Mouse (Mus musculus): Measurements from ENCODE around the gene Itpr3. TPM values are rescaled to one million over a fixed set of nuclear protein-coding genes. Genes with fewer than 3 reads are reported as not detected.

Itpr3 gene
- total RNA-seq (2014; rRNA removed; ENCODE audit: low replicate concordance) (6.9 and 7.0 TPM in 2 replicates), polyA plus RNA-seq (2015; fragmentation: Nextera tagmentation; extraction: Ambion mirVana) (0.75 and 0.89 TPM in 2 replicates)

DNA sequence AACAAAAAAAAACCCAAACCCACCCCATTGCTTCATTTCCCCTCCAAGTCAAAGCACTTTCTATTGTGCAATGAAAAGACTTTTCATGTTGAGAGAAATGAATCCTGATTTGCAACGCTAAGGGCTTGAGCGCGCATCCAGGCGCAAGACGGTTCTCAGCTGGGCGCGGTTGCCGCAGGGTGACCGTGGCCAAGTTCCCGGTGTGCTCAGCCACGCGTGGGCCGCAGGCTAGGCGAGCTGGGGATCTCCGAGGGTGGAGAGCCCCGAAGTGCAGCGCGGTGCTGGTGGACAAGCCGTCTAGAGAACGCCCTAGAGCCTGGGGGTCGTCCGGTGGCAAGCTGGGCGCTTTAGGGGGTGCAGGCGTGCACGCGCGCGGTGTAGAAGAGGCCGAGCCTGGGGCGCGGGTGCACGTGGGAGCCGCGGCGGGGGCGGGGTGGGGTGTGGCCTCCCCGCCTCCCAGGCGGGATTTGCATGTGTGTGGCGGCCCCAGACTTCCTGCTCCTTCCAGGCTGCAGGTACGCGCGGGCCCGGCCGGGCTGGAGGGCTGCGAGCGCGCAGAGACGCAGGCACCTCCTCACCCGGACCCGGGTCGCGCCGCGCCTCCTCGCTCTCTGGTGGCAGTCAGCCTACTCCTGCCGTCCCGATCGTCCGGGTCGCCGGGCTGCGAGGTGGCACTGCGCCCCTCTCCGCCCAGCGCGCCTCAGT lies at the start of gene Itpr3:
TSS of gene Itpr3 (plus strand) at position 493 of the 705 bp plus-strand sequence.
- H3K4me2 ChIP-seq (ENCODE audit: low read depth, low read length), result peak within 1 kb of the TSS; percentile 95
- no peaks in the 10 kb centered on the region for H3K4me1 ChIP-seq (ENCODE audit: control insufficient read depth, insufficient read depth)
- no peaks in the 10 kb centered on the region for H3K9me3 ChIP-seq (replicated peaks; ENCODE audit: control insufficient read depth, low read length)
- H3K36me3 ChIP-seq (replicated peaks; ENCODE audit: control insufficient read depth, insufficient read depth, low read length), result no peaks in the 10 kb centered on the region
- peak within 1 kb of the TSS; percentile 64 for H3K4me3 ChIP-seq (ENCODE audit: low read depth, low read length)
- WGBS, result under 1% methylated on average over 62 of the region's 66 CpGs
- peaks cover 15% of the 10 kb centered on the region for H3K27me3 ChIP-seq (ENCODE audit: control insufficient read depth, insufficient read depth, low read length)
- H3K27ac ChIP-seq (ENCODE audit: low read depth), result peak within 1 kb of the TSS; percentile 81
- peak within 1 kb of the TSS; percentile 66 for H3K9ac ChIP-seq (replicated peaks; ENCODE audit: low read depth, low read length)
- peak; percentile 72 for ATAC-seq (ENCODE audit: insufficient read depth, low read depth)
- DNase-seq (ENCODE audit: low spot score), result no peak
- TF ChIP-seq CTCF (IDR thresholded peaks at IDR 0.05; ENCODE audit: low read depth) (no peak), EP300 (IDR thresholded peaks at IDR 0.05; ENCODE audit: low read depth) (no peak)

DNA sequence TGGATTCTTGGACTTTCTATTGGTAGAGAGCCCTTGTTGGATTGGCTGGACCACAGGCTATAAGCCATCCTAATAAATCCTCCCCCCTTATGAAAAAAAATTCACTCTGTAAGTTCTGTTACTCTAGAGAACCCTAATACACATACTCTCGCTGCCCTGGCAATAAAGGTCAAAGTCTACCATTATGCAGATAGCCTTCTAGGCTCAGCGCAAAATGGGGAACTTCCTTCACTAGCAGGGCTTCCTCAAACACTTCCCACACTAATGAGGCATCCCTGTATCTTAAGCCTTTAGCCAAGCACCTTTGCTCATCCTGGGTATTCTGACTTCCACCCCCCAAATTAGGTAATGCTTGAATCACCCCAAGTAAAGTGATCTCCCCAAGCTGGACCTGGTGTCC lies 48.8 kb upstream of the Itpr3 start:
- H3K27me3 ChIP-seq (ENCODE audit: control insufficient read depth, insufficient read depth, low read length), result no peaks in the 10 kb centered on the region
- H3K4me3 ChIP-seq (ENCODE audit: low read depth, low read length), result no peak overlapping the region
- H3K9ac ChIP-seq (replicated peaks; ENCODE audit: low read depth, low read length), result no peak overlapping the region
- no peak for DNase-seq (ENCODE audit: low spot score)
- no peak for ATAC-seq (ENCODE audit: insufficient read depth, low read depth)
- WGBS, result 87% methylated on average over 2 of the region's 2 CpGs
- no peak overlapping the region for H3K27ac ChIP-seq (ENCODE audit: low read depth)
- no peaks in the 10 kb centered on the region for H3K4me1 ChIP-seq (ENCODE audit: control insufficient read depth, insufficient read depth)
- no peak for TF ChIP-seq CTCF (IDR thresholded peaks at IDR 0.05; ENCODE audit: low read depth)
- TF ChIP-seq EP300 (IDR thresholded peaks at IDR 0.05; ENCODE audit: low read depth), result no peak
- H3K4me2 ChIP-seq (ENCODE audit: low read depth, low read length), result no peak overlapping the region
- no peaks in the 10 kb centered on the region for H3K9me3 ChIP-seq (replicated peaks; ENCODE audit: control insufficient read depth, low read length)
- H3K36me3 ChIP-seq (replicated peaks; ENCODE audit: control insufficient read depth, insufficient read depth, low read length), result no peaks in the 10 kb centered on the region

DNA sequence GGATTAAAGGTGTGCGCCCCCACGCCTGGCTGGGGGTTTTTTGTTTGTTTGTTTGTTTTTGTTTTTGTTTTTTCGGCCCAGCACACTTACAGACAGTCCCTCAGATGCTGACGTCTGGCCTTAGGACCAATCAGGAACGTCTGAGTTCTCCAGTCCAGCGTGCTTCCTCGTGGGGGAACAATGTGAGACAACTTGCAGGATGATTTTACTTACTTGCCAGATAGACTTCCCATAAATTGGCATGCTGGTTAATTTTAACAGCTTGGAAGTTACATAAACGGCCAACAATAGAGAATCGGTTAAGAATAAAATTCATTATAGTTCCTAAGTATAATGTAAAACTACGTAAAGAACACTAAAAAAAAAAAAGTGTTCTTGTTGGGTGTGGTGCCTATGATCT lies 45.9 kb upstream of the Itpr3 start:
- 86% methylated on average over 10 of the region's 10 CpGs for WGBS
- DNase-seq (ENCODE audit: low spot score) (no peak), ATAC-seq (ENCODE audit: insufficient read depth, low read depth) (no peak)
- no peak overlapping the region for H3K4me3 ChIP-seq (ENCODE audit: low read depth, low read length)
- H3K4me2 ChIP-seq (ENCODE audit: low read depth, low read length), result no peak overlapping the region
- no peak for TF ChIP-seq CTCF (IDR thresholded peaks at IDR 0.05; ENCODE audit: low read depth)
- no peak for TF ChIP-seq EP300 (IDR thresholded peaks at IDR 0.05; ENCODE audit: low read depth)
- no peaks in the 10 kb centered on the region for H3K27me3 ChIP-seq (ENCODE audit: control insufficient read depth, insufficient read depth, low read length)
- H3K27ac ChIP-seq (ENCODE audit: low read depth), result no peak overlapping the region
- no peaks in the 10 kb centered on the region for H3K36me3 ChIP-seq (replicated peaks; ENCODE audit: control insufficient read depth, insufficient read depth, low read length)
- H3K9ac ChIP-seq (replicated peaks; ENCODE audit: low read depth, low read length), result no peak overlapping the region
- H3K9me3 ChIP-seq (replicated peaks; ENCODE audit: control insufficient read depth, low read length), result no peaks in the 10 kb centered on the region
- no peaks in the 10 kb centered on the region for H3K4me1 ChIP-seq (ENCODE audit: control insufficient read depth, insufficient read depth)

DNA sequence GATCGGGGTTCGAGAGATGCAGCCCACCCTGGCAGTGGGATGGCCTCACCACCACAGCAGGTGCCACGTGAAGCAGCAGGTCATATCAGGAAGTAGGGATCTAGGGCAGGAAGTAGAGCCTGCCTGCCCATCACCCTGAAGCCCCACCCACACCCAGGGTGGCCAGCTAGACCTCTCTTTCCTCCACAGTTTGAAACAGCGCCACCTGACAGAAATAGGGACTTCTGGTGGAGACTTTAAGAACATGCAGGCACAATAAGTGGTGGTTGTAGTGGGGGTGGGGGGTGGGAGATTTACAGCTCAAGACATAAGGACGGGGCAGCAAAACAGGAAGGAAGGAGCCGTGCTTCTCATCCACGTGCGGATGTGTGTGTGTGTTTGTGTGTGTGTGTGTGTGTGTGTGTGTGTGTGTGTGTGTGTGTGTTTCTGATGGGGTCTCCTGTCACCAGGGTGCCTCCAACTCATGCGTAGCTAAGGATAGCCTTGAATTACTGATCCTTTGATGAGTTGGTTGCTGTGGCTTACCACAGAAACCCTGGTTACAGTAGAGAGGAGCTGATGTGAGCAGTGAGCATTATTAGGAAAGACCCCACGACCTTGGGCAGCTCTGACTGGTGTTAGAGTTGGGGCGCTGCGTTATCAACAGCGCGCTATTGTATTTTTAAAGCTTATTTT lies 45.0 kb upstream of the Itpr3 start:
- Histone ChIP-seq H3K9ac (replicated peaks; ENCODE audit: low read depth, low read length) (no peak overlapping the region), H3K27ac (ENCODE audit: low read depth) (no peak overlapping the region), H3K4me2 (ENCODE audit: low read depth, low read length) (no peak overlapping the region), H3K4me1 (ENCODE audit: control insufficient read depth, insufficient read depth) (no peaks in the 10 kb centered on the region), H3K27me3 (ENCODE audit: control insufficient read depth, insufficient read depth, low read length) (no peaks in the 10 kb centered on the region), H3K9me3 (replicated peaks; ENCODE audit: control insufficient read depth, low read length) (no peaks in the 10 kb centered on the region), H3K36me3 (replicated peaks; ENCODE audit: control insufficient read depth, insufficient read depth, low read length) (no peaks in the 10 kb centered on the region), H3K4me3 (ENCODE audit: low read depth, low read length) (no peak overlapping the region)
- DNase-seq (ENCODE audit: low spot score) (no peak), ATAC-seq (ENCODE audit: insufficient read depth, low read depth) (no peak)
- 51% methylated on average over 14 of the region's 14 CpGs for WGBS
- TF ChIP-seq CTCF (IDR thresholded peaks at IDR 0.05; ENCODE audit: low read depth) (no peak), EP300 (IDR thresholded peaks at IDR 0.05; ENCODE audit: low read depth) (no peak)

DNA sequence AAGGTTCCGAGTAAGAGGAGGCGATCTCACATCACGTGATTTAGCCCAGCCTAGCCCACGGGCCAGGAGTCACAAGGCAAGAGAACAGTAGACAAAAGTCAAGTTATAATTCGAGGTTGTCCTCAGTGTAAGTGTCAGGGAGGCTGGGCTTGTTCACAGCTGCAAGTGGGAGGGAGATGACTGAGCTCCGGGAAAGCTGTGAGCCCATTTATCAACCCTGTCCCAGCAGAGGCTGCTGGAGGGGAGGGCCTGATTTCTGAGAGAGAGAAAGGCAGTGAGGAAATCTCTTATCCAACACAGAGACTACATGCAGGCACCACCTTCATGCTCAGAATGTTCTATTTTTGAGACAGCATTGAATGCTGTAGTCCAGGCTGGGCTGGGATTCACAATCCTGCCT lies 44.2 kb upstream of the Itpr3 start:
- TF ChIP-seq EP300 (IDR thresholded peaks at IDR 0.05; ENCODE audit: low read depth) (no peak), CTCF (IDR thresholded peaks at IDR 0.05; ENCODE audit: low read depth) (no peak)
- Histone ChIP-seq H3K9ac (replicated peaks; ENCODE audit: low read depth, low read length) (no peak overlapping the region), H3K4me3 (ENCODE audit: low read depth, low read length) (no peak overlapping the region), H3K27ac (ENCODE audit: low read depth) (no peak overlapping the region), H3K27me3 (ENCODE audit: control insufficient read depth, insufficient read depth, low read length) (no peaks in the 10 kb centered on the region), H3K9me3 (replicated peaks; ENCODE audit: control insufficient read depth, low read length) (no peaks in the 10 kb centered on the region), H3K4me2 (ENCODE audit: low read depth, low read length) (no peak overlapping the region), H3K36me3 (replicated peaks; ENCODE audit: control insufficient read depth, insufficient read depth, low read length) (no peaks in the 10 kb centered on the region), H3K4me1 (ENCODE audit: control insufficient read depth, insufficient read depth) (no peaks in the 10 kb centered on the region)
- ATAC-seq (ENCODE audit: insufficient read depth, low read depth) (no peak), DNase-seq (ENCODE audit: low spot score) (no peak)
- WGBS, result 32% methylated on average over 6 of the region's 6 CpGs
